Mouse (Mus musculus): ENCODE results near the gene Ppp1r15a.
A peak's percentile ranks its signal among the peaks of the same experiment; 100 is the strongest.
"Not testable (repeated sequence)": the region's sequence is repeated elsewhere in the genome, so short reads cannot be mapped to it uniquely, and the experiment has no call there.

Ppp1r15a gene

GRCm38 (mm10) chr7:45484985-45485384, 41.1 kb downstream of the Ppp1r15a start:
- not testable (repeated sequence) for DNase-seq (ENCODE audit: low read depth, low spot score)

GRCm38 (mm10) chr7:45482166-45482565, 43.9 kb downstream of the Ppp1r15a start:
- DNase-seq (ENCODE audit: low read depth, low spot score): no peak

- DNase-seq (ENCODE audit: low read depth, low spot score): peak; percentile 60
Measured at GRCm38 (mm10) chr7:45481374-45481927, 44.6 kb downstream of the Ppp1r15a start, which contains the start of gene Tulp2. TSS of gene Tulp2 (plus strand) at chr7:45481877.

- DNase-seq (ENCODE audit: low read depth, low spot score): not testable (repeated sequence)
Measured at GRCm38 (mm10) chr7:45480310-45480709, 45.8 kb downstream of the Ppp1r15a start.

GRCm38 (mm10) chr7:45478774-45479173, 47.3 kb downstream of the Ppp1r15a start:
- DNase-seq (ENCODE audit: low read depth, low spot score): no peak

DNA sequence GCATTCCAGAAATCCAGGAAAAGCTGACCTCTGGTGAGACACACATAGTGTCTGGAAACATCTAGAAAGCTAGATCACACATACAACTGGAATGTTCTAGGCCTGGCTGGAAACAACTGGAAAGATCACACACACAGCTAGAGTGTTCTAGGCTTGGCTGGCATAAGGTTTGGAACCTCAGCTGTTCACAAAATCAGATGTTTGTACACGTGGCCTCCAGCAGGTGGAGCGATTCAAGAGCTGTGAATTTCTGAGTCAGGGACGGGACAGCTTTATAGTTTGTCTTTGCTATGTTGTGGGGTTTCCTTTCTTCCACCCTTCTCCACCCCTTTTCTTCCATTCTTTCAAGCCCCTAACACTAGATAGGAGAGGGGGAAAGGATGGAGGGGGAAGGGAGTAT, 49.1 kb downstream of the Ppp1r15a start:
- no peak for DNase-seq (ENCODE audit: low read depth, low spot score)

- DNase-seq (ENCODE audit: low read depth, low spot score): no peak
Measured at GRCm38 (mm10) chr7:45476453-45476852, 49.6 kb downstream of the Ppp1r15a start.

GRCm38 (mm10) chr7:45475291-45475969, 50.6 kb downstream of the Ppp1r15a start:
- no peak for DNase-seq (ENCODE audit: low read depth, low spot score)
